Mouse (Mus musculus) bone marrow macrophage, adult 2 months (primary cell): Measurements from ENCODE around the gene Rap1b.

ENCODE experiments used
- CTCF ChIP-seq: IDR thresholded peaks from 2 replicates; pipeline ENCODE4 v1.5.1; 2012; ENCODE audit warnings: low read depth, mild to moderate bottlenecking, low read length, moderate library complexity
- POLR2A ChIP-seq: IDR thresholded peaks from 2 replicates; pipeline ENCODE4 v1.6.1; 2012; ENCODE audit warnings: mild to moderate bottlenecking, low read depth, low read length, borderline replicate concordance

GRCm38 (mm10) chr10:117769541-117770285 lies 76.1 kb downstream of the Rap1b start:
- TF ChIP-seq POLR2A (no peak), CTCF (no peak)
